Mouse (Mus musculus) ZHBTc4 (cell line): ENCODE results near the gene Ntf5.
"Not testable (repeated sequence)": the region's sequence is repeated elsewhere in the genome, so short reads cannot be mapped to it uniquely, and the experiment has no call there.

Experiments used
- DNase-seq: peaks from one replicate; pipeline ENCODE4 v3.0.0-alpha.2; 2011; ENCODE audit warnings: low read depth, low spot score

Gene Ntf5

GRCm38 (mm10) chr7:45461781-45462180 lies 48.3 kb downstream of the Ntf5 start:
- no peak for DNase-seq

GRCm38 (mm10) chr7:45462325-45462724 lies 48.8 kb downstream of the Ntf5 start:
- peak; percentile 55 for DNase-seq

GRCm38 (mm10) chr7:45462868-45463267 lies 49.4 kb downstream of the Ntf5 start:
- not testable (repeated sequence) for DNase-seq

GRCm38 (mm10) chr7:45463987-45464778 lies 50.7 kb downstream of the Ntf5 start:
- DNase-seq: no peak

- no peak for DNase-seq
Measured at GRCm38 (mm10) chr7:45465112-45465511, 51.6 kb downstream of the Ntf5 start.

GRCm38 (mm10) chr7:45465549-45465948 lies 52.1 kb downstream of the Ntf5 start:
- peak; percentile 67 for DNase-seq

GRCm38 (mm10) chr7:45466283-45467089 lies 53.0 kb downstream of the Ntf5 start, which contains the start of gene Bax:
Gene Bax (minus strand): TSS chr7:45466898.
- DNase-seq: peak; percentile 98
